Mouse (Mus musculus) brain, embryonic 14.5 days (tissue): ENCODE data around the gene Alyref2.

Experiments used
- CTCF ChIP-seq: fragments of 200-500 bp; IDR thresholded peaks from 2 replicates; pipeline ENCODE4 v1.5.1; 2012; ENCODE audit warnings: inconsistent platforms, mild to moderate bottlenecking, moderate library complexity, borderline replicate concordance; ENCODE audit not compliant: insufficient read depth, insufficient read length; ENCODE audit errors: extremely low read depth
- POLR2A ChIP-seq: fragments of 200-500 bp; IDR thresholded peaks from 2 replicates; pipeline ENCODE4 v1.6.1; 2012; ENCODE audit warnings: mild to moderate bottlenecking, inconsistent platforms, borderline replicate concordance; ENCODE audit not compliant: poor library complexity, insufficient read depth, insufficient read length, severe bottlenecking; ENCODE audit errors: extremely low read depth

- no peak for TF ChIP-seq POLR2A
- no peak for TF ChIP-seq CTCF
Observed at GRCm38 (mm10) chr1:171477123-171477522, 26.2 kb upstream of the Alyref2 start.
